Mouse (Mus musculus) spleen, adult 18-20 months (tissue): ENCODE results near the gene Vamp5.

Experiments used
- DNase-seq, 2 experiments: peaks; one replicate each; pipeline ENCODE4 v3.0.0; 2022; ENCODE audit warnings: mixed read lengths in 2 of 2

Vamp5 gene

DNA sequence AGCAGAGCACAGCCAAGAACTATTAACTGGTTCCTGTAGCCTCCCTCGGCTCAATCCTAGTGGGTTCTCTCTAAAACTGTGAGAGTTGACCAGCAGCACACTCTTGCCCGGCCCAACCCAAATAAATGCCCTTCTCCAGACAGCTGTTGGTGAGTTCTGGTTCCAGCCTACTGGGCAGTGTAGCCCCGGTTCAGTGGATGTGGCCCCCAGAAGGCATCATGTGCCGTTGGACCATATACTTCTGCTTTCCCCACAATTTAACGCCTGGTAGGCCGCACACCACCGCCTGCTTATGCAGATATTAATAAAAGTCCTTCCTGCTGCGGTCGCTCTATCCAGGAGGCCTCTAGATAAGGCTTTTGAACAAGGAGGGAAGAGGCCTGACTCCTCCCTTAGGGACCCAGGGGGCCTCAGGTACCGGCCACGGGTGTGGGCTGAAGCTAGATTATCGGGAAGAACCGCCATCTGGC, 9.2 kb upstream of the Vamp5 start:
- peak; percentile 59 for DNase-seq

DNA sequence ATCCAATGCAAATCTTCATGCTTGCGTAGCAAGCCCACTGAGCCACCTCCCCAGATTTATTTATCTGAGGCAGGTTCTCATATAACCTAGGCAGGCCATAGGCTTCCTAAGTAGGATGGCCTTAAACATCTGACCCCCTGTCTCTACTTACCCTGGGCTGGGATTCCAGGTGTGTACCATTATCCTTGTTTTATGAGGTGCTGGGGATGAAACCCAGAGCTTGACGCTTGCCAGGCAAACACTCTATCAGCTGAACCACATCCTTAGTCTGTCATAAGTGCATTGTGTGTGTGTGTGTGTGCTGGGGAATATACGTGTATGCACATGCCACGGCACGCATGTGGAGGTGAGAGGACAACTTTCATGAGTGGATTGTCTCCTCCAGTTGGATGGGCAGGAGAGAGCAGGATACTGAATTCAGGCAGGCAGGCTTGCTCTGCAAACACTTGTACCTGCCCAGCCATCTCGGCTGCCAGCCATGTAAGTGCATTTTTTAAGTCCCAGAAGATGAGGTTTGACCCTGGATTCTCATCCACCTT, 8.6 kb upstream of the Vamp5 start:
- no peak for DNase-seq

DNA sequence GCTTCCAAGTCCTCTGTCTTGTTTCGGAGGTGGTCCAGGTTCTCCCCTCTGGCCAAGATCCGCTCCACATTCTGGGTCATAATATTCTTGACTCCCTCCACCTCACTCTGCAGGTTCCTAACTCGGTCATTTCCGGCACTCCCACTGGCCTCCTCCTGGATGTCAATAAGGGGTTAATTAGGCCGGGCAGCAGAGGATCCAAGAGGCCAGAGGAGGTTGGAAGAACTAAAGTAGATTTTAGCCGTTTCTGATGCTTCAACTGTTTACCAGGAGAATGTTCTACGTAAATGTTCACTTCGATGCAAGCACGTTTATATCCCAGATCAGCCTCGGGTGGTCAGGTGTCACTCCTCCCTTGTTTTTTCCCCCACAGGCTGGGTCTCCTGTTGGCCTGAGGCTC, 8.0 kb upstream of the Vamp5 start:
- no peak for DNase-seq

DNA sequence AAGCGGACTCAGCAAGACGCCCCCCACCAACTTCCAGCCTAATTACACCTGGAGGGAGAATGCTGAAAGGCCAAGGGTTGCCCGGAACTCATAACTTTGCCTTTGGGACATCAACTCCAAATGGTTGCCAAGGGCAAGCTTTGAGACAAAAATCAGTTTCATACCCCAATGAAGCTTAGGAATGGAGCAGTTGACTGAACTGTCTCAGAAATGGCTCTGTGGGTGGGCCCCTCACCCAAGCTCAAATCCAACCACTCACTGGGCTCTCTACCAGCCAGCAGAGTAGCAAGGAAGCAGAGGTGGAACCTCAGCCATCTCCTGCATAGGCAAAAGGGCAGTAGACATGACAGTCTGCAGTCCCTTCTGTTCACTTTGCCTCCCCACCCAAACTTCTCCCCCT, 7.5 kb upstream of the Vamp5 start:
- no peak for DNase-seq

DNA sequence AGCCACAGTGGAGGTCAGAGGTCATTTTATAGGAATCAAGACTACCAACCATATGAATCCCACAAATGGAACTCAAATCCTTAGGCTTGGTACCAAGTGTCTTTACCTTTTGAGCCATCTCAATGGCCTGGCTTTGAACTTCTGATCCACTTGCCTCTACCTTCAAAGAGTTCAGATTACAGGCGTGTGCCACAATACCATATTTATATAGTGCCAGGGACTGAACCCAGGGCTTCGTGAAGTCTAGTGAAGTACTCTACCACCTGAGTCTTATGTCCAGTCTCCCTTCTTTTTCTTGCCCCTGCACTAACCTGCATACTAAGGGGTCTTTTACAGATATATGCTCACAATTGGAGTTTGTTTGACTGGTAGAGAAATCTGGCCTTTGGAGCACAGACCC, 6.3 kb upstream of the Vamp5 start:
- no peak for DNase-seq

DNA sequence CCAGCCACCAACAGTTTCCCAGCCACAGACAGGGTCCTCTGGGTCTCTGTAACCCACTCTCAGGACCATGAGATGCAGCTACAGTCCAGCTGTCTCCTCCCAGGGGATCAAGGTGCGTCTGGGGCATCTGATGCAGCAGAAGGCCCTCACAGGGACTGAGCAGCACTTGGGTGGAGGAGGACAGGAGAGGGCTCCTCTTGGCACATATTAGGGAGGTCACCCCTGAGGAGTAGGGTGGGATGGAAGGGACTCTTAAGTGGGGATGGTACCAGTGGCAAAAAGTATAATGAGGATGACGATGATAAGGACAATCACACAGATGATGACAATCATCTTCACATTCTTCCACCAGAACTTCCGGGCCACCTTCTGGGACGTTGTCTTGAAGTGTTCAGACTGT, 5.0 kb upstream of the Vamp5 start:
- no peak for DNase-seq

DNA sequence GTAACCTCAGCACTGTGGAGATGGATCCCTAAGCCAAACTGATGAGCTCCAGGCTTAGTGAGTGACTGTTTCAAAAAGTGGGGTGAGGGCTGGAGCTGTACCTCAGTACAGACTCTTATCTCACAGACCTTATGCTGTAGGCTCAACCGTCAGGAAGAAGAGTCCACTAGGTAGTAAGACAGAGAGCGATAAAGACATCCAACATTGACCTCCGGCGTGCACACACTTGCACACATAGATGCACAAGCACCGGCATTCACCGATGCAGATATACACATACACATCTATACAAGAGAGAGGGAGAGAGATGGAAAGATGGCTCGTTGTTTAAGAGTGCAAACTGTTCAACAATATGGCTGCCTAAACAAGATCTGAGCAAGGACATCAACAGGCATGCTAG, 3.7 kb upstream of the Vamp5 start:
- DNase-seq: no peak

DNA sequence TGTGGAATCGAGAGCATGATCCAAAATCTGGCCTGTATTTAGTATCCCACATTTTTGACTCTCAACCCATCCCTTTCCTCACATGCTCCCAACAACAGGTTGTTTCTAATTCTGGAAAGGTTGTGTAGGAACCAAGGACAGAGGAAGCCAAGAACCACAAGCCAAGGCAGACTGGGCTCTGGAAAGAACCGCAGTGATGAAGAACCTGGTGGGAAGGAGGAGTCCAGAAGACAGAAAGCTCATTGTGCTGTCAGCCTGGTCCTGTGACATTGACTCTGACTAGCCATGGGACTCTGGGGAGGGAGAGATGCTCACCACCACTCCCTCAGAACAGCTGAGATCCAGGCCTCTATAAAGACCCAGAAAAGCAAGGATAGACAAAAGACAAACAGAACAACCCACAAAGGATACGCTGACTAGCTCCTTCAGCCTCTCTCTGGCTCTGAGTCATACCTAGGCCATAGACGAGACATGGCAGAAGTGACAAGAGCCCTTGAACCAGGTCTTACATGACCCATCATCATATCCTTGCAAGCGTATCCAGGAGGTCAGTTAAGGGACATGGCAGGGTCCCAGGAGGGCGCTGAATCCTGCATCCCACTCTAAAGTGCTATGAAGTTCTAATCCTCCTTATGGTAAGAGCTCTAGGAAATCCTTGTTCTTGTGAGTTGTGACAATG, 3.0 kb upstream of the Vamp5 start:
- no peak for DNase-seq

DNA sequence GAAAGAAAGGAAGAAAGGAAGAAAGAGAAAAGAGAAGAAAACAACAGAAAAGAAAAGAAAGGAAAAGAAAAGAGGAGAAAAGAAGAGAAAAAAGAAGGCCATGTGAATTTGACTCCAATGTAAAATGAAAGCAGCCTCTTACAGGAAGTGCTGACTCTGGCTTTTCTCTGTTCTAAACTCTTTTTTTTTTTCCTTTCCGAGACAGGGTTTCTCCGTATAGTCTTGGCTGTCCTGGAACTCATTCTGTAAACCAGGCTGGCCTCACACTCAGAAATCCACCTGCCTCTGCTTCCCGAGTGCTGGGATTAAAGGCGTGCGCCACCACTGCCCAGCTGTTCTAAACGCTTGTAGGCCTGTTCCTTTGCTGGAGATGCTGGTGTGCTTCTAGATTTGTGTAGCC, 2.2 kb upstream of the Vamp5 start:
- DNase-seq: no peak

DNA sequence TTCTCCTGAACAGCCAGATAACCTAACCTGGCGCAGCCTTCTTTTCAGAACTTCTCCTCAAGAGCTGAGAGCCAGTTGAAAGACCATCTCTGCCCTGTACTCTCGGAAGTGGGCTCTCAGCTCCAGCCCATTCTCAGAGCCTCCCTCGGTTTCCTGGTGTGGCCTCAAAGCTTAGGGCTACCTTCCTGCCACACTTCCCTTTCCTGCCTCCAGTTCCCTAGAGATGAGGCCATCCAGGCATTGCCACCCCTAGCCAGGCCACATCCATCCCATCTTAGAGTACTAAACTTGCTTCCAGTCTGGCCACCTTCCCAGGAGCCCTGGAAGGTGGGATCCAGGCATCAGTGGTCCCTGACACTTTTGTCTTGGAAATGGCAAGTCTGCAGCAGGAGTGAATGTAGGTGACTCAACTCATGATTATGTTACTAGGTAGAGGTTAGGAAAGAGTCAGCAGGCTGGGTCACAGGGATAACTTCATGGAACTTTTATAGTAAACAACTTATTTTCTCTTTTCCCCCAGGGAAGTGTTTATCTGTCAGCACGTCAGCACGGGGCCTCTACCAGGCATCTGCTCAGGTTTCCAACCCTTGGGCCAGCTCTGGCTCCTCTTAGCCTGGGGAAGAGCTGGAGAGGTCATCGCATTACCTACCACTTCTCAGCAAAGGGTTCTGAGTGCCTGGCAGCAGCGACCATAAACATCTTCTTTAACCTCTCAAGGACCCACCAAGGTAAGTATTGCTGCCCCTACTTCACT, 714 bp downstream of the Vamp5 start:
- no peak for DNase-seq

DNA sequence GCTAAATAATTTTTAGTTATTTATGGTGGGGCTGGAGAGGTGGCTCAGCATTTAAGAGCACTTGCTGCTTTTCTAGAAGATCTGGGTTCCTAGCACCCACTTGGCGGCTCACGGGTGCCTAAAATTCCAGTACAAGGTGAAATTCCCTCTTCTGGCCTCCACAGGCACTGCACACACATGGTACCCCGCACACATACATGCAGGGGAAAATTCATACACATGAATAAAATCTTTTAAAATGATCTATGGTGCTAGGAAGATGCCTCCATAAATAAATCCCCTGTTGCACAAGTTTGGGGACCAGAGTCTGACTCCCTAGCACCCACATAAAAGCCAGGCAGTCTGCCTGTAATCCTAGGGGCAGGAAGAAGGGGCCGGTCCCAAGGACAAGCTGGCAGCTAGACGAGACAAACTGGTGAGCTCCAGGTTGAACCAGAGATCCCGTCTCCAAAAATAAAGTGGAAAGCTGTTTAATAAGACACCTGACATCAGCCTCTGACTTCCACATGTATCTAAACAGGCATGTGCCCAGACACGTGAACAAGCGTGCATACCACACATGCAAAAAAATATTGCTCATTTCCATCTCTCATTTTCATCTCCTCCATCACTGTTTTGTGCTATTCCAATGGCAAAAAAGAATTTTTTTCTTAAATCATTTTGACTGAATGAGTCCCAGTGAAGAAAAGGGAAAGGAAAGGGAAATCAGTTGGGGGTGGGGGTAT, 1.6 kb downstream of the Vamp5 start:
- DNase-seq: no peak

DNA sequence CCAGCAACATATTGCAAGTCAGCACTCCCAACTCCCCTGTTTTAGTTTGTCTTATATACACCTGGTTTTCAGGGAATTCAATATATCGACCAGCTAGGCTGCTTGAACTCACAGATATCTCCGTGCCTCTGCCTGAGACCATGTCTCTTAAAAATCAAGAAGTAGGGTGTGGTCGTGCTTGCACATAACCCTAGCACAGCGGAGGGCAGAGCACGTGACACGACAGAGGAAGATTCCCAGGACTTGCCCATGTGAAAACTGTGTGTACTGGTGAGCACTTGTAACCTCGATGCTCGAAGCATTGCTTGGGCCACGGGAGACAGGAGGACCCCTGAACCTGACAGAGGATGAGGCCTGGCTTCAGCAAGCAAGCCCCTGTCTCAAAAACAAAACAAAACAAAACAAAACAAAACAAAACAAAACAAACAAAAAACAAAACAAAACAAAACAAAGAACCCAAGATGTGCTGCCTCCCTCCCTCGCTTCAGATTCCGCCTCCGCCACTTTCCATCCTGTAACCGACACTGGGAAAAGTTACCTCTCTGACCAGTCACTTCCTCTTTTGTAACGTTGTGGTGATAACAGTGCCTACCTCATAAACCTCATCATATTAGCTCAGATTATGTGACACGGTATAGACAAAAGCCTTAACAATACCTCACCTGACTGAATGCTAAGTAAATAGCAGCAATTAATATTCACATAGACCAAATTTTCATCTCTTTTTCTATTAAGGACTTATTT, 5.3 kb downstream of the Vamp5 start:
- no peak for DNase-seq

DNA sequence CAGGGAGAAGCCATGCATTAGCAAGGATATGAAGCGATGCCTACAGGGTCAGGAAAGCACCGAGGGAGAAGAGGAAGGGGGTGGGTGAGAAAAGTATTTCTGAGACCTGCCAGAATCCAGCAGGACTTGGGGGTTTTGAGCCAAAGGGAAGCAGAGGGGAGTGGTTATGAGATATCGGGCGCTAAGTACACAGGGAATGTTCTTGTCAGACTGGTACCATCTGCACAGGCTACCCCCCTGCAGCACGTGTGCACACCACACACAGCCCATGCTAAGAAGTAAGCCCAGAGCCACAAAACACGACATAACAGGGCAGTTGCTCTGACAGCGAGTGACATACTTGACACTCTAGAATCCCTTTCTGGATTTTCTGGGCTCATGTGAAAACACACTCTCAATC, 6.1 kb downstream of the Vamp5 start:
- no peak for DNase-seq

DNA sequence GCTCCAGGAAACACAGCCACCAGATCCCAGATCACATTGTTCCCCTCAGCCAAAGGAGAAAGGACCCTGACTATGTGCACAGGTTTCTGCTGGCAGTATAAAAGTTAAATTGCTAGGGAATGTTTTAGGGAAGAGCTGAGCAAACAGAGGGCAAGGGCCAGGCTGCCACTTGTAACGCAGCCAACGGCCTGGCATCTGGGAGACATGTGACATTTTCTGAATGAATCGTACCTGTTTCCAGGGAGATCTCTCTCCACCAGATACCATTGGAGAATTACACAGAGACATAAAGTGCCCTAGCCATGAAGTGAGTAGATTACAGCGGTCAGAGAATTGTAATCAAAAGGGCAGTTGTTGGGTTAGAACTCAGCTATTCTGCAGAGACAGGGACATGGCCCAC, 7.1 kb downstream of the Vamp5 start:
- no peak for DNase-seq

DNA sequence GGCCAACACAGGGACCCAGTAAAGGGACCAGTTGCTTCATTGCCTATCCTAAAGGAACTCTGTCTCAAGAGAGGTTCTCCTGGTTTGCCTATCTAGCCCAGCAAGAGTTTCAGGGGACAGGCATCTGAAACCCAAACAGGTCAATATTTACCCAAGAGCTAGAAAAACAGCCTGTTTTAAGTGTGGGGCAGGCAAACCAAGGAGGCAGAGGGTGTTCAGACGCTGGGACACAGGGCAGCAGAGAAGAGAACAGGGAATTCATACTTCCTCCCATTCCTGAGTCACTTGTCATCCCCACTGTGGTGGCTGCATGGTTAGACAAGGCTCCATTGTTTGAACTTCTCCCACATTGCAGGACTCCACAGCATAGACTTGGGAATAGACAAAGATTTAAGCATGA, 8.7 kb downstream of the Vamp5 start:
- no peak for DNase-seq

DNA sequence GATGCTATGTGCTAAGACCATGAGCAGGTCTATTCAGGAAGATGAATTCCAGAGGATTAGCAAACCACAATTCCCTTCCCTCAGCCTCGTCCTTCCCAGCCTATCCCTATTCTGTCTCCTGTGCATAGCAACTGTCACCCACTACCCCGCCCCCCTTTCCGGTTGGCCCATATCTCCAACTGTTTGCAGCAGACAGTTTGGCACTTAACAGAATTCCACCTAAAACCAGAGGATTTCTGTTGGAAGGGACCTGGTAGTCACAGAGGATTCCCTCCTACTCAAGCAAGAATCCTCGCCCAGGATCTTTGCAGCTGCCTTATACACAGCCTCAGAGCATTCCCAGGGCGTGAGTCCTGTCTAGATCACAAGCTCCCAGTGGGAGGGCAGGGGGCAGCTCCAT, 9.1 kb downstream of the Vamp5 start:
- no peak for DNase-seq

DNA sequence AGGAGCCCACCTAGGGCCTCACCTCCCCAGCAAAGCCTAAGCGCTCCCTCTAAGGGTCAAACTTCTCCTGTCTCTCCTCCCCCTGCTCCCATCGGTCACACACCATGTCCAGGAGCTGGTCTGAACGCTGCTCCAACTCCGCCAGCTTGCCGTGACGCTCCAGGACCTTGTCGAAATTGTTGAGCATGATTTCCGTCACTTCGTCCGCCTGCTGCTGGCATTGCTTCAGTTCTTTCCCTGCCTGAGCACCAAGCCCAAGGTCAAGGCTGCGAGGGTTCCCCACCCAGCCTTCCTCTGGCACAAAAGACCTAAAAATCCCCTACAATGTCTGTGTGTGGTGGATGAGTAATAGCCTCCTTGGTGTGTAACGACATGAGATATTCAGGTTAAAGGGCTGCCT, 10.2 kb downstream of the Vamp5 start:
- DNase-seq: peak in 1 of 2 experiments; percentile 14

DNA sequence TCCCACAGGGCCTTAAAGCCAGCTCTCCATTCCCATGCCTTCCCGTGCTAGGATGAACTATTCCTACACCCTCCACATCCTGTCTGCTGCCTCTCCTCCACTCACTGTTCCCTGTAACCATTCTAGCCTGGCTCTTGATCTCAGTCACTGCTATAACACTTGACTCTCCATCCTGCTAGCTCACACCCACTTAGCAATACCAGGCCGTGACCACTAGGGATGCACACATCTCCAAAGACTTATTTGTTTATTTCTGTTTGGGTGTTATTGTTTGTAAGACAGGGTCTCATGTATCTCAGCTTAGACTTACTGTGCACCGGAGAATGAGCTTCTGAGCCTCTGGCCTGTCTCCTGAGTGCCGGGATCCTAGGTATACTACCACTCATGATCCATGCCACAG, 10.7 kb downstream of the Vamp5 start:
- no peak for DNase-seq

DNA sequence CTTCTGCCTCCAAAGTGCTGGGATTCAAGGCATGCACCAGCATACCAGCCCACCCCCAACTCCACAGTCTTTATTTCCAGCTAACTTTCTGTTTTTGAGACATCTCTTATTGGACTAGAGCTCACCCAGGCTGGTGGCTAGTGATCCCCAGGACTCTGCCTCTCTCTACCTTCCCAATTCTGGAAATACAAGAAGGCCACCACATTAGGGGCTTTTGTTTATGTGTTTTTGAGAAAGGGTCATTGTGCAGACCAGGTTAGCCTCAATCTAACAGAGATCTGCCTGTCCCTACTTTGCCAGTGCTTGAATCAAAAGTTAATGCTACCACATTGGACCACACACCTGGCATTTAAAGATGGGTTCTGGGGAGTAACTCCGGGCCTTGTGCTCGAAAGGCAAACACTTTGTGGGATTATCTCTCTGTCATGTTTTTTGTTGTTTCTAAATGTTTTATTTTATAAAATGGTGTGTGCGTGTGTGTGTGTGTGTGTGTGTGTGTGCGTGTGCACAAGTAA, 12.8 kb downstream of the Vamp5 start:
- DNase-seq: no peak

DNA sequence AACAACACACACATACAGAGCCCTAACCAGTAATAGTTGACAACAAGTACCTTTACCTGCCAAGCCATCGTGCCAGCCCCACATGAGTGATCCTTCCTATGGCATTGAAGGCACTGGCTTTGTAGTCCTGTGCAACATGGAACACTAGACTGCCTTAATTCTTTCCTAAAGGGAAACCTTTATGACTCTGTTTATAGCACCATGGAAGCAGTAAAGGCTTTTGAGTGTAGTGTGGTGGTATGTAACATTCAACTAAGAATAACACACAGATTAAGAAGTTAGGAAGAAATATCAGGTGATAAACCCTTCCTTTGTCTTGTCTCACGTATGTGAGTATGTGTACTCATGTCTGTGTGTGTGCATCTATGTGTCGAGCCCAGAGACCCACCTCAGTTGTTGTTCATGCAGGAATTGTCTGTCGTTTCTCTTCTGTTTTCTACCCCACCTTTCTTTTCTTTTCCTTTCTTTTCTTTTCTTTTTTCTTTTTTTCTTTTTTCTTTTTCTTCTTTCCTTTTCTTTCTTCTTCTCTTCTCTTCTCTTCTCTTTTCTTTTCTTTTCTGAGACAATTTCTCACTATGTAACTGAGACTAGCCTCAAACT, 13.3 kb downstream of the Vamp5 start, which contains the start of gene Rnf181:
Gene Rnf181 (minus strand): TSS at position 113 of the 600 bp plus-strand sequence.
- DNase-seq: no peak

DNA sequence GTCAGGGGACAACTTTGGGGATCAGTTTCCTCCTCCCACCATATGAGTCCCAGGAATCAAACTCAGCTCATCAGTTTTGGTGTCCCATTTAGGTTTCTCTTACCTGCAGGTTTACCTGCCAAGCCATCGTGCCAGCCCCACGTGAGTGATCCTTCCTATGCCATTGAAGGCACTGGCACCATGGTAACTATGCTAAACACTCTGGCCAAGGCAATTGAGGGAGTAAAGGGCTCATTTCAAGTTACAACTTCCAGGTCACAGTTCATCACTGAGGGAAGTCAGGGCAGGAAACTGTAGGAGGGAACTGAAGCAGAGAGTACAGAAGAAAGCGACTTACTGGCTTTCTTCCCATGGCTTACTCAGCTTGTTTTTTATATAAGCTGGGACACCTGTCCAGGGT, 14.0 kb downstream of the Vamp5 start:
- no peak for DNase-seq

DNA sequence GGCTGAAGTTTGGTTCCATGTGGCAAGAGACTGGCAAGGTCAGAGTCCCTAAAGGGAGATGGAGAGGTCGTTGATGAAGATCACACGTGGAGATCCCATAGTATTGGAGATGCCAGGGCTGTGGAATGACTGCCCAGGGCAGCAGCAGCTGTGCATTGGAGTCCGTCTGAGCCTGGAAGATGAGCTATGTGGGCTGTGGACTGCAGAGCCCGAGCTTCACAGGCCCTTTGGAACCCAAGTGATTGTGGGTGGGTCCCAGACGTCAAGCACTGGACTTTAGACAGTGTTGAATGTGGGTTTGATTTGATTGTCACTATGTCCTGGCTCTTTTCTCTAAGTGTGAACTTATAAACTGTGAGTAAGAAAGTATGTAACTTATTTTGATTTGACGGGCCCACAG, 15.3 kb downstream of the Vamp5 start:
- DNase-seq: no peak
